ENCODE assay signal across 13 mouse cellular contexts in the genomic region with DNA sequence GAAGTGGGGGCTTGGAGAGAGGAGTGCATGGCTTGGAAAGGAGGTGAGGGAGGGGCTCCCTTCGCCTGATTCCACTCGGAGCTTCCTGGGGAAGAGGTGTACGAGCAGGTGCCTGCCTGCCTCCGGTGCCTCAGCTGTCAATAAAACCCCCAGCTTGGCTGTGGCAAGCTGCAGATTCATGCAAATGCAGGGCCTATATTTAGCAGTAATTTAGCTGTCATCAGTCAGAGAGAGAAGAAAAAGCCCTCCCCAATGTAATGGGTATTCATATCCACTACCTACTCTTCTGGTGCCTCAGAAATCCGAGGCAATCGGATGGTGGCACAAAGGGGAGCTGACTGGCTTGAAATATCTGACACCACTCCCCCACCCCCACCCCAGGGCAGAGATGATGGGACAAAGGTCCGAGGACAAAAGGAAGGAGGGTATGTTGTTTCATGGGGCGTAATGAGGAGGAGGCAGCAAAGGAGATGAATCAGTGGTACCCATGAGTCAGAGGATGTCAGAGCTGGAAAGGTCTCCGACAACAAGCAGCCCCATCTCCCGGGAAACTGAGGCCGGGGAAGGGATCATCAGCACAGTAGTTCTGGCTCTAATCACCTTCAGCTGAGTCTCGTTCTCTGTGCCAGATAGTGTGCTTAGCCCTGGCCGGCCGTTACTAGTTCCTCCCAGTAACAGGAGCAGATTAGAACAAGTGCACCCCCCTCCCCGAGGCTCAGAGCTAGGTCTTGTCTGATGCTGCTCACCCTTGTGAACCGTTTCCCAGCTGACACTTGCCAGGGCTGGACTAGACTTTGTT.
DNase-seq lines count a peak whose midpoint lies in the region; ATAC-seq and TF ChIP-seq lines count a peak whose summit lies in the region.
"Had no signal": no experiment of that assay in that cellular context is flagged by ENCODE, and none has a peak within 500 bp of the region (broad histone marks: within the 10 kb centered on the region; RNA-seq: fewer than 3 reads in every experiment).

No protein-coding gene starts in this region.

- no peak overlapping the region for H3K9ac ChIP-seq in midbrain, embryonic 13.5 days (replicated peaks)
- H3K9ac ChIP-seq in midbrain, postnatal 0 days (replicated peaks; ENCODE audit: low read length, poor library complexity, severe bottlenecking) = no peak overlapping the region
- peak overlapping the region; percentile 17; the same call in 1 of the 2 replicates for H3K9ac ChIP-seq in forebrain, embryonic 14.5 days (ENCODE audit: low read length)
- H3K9ac ChIP-seq in neural tube, embryonic 15.5 days (replicated peaks) = no peak overlapping the region
- H3K9ac ChIP-seq: hindbrain, embryonic 15.5 days had no signal

- 0 out of 2 replicates have a peak, but pooled peaks have one; percentile 14 for ATAC-seq in midbrain, embryonic 13.5 days
- ATAC-seq in midbrain, postnatal 0 days (ENCODE audit: low FRiP score) = no peak
- peak; percentile 75 for ATAC-seq in forebrain, embryonic 14.5 days
- ATAC-seq in neural tube, embryonic 15.5 days (ENCODE audit: low FRiP score) = no peak

- H3K4me2 ChIP-seq in midbrain, embryonic 13.5 days (replicated peaks) = no peak overlapping the region
- no peak overlapping the region for H3K4me2 ChIP-seq in midbrain, postnatal 0 days (ENCODE audit: low read depth, low read length, poor library complexity, severe bottlenecking)
- H3K4me2 ChIP-seq in forebrain, embryonic 14.5 days (ENCODE audit: low read length) = peak overlapping the region; percentile 4; the same call in 1 of the 2 replicates
- H3K4me2 ChIP-seq in neural tube, embryonic 15.5 days = no peak overlapping the region
- H3K4me2 ChIP-seq: hindbrain, embryonic 15.5 days; liver, embryonic 11.5 days had no signal

- DNase-seq in midbrain, postnatal 0 days (ENCODE audit: low spot score) = no peak
- DNase-seq in forebrain, embryonic 14.5 days (ENCODE audit: low spot score) = peak; percentile 79
- peak; percentile 74 for DNase-seq in layer of hippocampus, adult 9-11 months
- peak; percentile 48 to 53 for DNase-seq in right cerebral cortex, postnatal 36 days (ENCODE audit: low spot score in 2 of 2)
- DNase-seq in cerebellum, postnatal 36 days = no peak
- DNase-seq in lung, postnatal 14 days = no peak
- DNase-seq: embryo, embryonic 11 days; kidney, postnatal 10 days had no signal

- no peak for TF ChIP-seq CTCF in midbrain, postnatal 0 days (IDR thresholded peaks at IDR 0.05)

- peak overlapping the region; percentile 22; the same call in 1 of the 2 replicates for H3K27ac ChIP-seq in midbrain, embryonic 13.5 days
- H3K27ac ChIP-seq in midbrain, postnatal 0 days (ENCODE audit: low read depth, low read length) = no peak overlapping the region
- peak overlapping the region; percentile 82 for H3K27ac ChIP-seq in forebrain, embryonic 14.5 days (ENCODE audit: low read depth, low read length)
- no peak overlapping the region for H3K27ac ChIP-seq in neural tube, embryonic 15.5 days (replicated peaks)
- H3K27ac ChIP-seq: hindbrain, embryonic 15.5 days; macrophage had no signal

- H3K4me1 ChIP-seq in midbrain, embryonic 13.5 days (replicated peaks) = peaks cover 6% of the 10 kb centered on the region; the same call in 1 of the 2 replicates
- no peaks in the 10 kb centered on the region for H3K4me1 ChIP-seq in midbrain, postnatal 0 days (ENCODE audit: insufficient read depth, low read length)
- no peaks in the 10 kb centered on the region for H3K4me1 ChIP-seq in forebrain, embryonic 14.5 days (ENCODE audit: control insufficient read depth, insufficient read depth, low read length)
- peaks cover 7% of the 10 kb centered on the region; the same call in 1 of the 2 replicates for H3K4me1 ChIP-seq in neural tube, embryonic 15.5 days

- H3K4me3 ChIP-seq in midbrain, embryonic 13.5 days (replicated peaks) = no peak overlapping the region
- H3K4me3 ChIP-seq in midbrain, postnatal 0 days (ENCODE audit: low read depth, low read length) = no peak overlapping the region
- H3K4me3 ChIP-seq in forebrain, embryonic 14.5 days (ENCODE audit: low read depth, low read length) = no peak overlapping the region
- no peak overlapping the region for H3K4me3 ChIP-seq in neural tube, embryonic 15.5 days (replicated peaks)
- H3K4me3 ChIP-seq: hindbrain, embryonic 15.5 days had no signal

- no peaks in the 10 kb centered on the region for H3K27me3 ChIP-seq in midbrain, embryonic 13.5 days
- no peaks in the 10 kb centered on the region for H3K27me3 ChIP-seq in midbrain, postnatal 0 days (ENCODE audit: insufficient read depth, low read length)
- H3K27me3 ChIP-seq in forebrain, embryonic 14.5 days (replicated peaks; ENCODE audit: control insufficient read depth, insufficient read depth, low read length) = no peaks in the 10 kb centered on the region
- H3K27me3 ChIP-seq in neural tube, embryonic 15.5 days (replicated peaks) = no peaks in the 10 kb centered on the region
- H3K27me3 ChIP-seq: hindbrain, embryonic 15.5 days had no signal

- 56% methylated on average over 16 of the region's 16 CpGs for WGBS in midbrain, embryonic 13.5 days
- 52% methylated on average over 16 of the region's 16 CpGs for WGBS in midbrain, postnatal 0 days
- WGBS in forebrain, embryonic 14.5 days = 45% methylated on average over 16 of the region's 16 CpGs
- WGBS in neural tube, embryonic 15.5 days = 55% methylated on average over 16 of the region's 16 CpGs

- no peaks in the 10 kb centered on the region for H3K9me3 ChIP-seq in midbrain, embryonic 13.5 days
- H3K9me3 ChIP-seq in midbrain, postnatal 0 days (ENCODE audit: low read length) = no peaks in the 10 kb centered on the region
- no peaks in the 10 kb centered on the region for H3K9me3 ChIP-seq in forebrain, embryonic 14.5 days (replicated peaks; ENCODE audit: control insufficient read depth, low read length)
- H3K9me3 ChIP-seq in neural tube, embryonic 15.5 days (replicated peaks) = no peaks in the 10 kb centered on the region
- H3K9me3 ChIP-seq: hindbrain, embryonic 15.5 days had no signal

- no peaks in the 10 kb centered on the region for H3K36me3 ChIP-seq in midbrain, embryonic 13.5 days
- no peaks in the 10 kb centered on the region for H3K36me3 ChIP-seq in midbrain, postnatal 0 days (ENCODE audit: insufficient read depth, low read length)
- no peaks in the 10 kb centered on the region for H3K36me3 ChIP-seq in forebrain, embryonic 14.5 days (ENCODE audit: control insufficient read depth, insufficient read depth, low read length)
- no peaks in the 10 kb centered on the region for H3K36me3 ChIP-seq in neural tube, embryonic 15.5 days
- H3K36me3 ChIP-seq: hindbrain, embryonic 15.5 days had no signal

Comparison
In these comparisons a context has a peak if more than half of its experiments do, and no peak if none do; other contexts are left out.
1. ATAC-seq: peak in midbrain, embryonic 13.5 days (single experiment) and forebrain, embryonic 14.5 days (single experiment); none in midbrain, postnatal 0 days (single experiment) and neural tube, embryonic 15.5 days (single experiment).
2. H3K27ac ChIP-seq: peak in midbrain, embryonic 13.5 days (single experiment) and forebrain, embryonic 14.5 days (single experiment); none in midbrain, postnatal 0 days (single experiment) and neural tube, embryonic 15.5 days (single experiment).
3. DNase-seq: peak in forebrain, embryonic 14.5 days (single experiment), layer of hippocampus, adult 9-11 months (single experiment) and right cerebral cortex, postnatal 36 days (2 of 2); none in midbrain, postnatal 0 days (single experiment), cerebellum, postnatal 36 days (0 of 2) and lung, postnatal 14 days (single experiment).